Mouse (Mus musculus) heart, adult 8-10 months (tissue): ENCODE data around the gene Plekho2. TPM values are rescaled to one million over a fixed set of nuclear protein-coding genes. Genes with fewer than 3 reads are reported as not detected.

ENCODE experiments used
- DNase-seq: peaks from one replicate; pipeline ENCODE4 v3.0.0; 2022; ENCODE audit warnings: low spot score
- total RNA-seq, 4 experiments: library from RNA; stranded (reverse); gene quantifications; 2 replicates each; pipeline ENCODE4 v1.2.4; 2022

Gene Plekho2
- total RNA-seq, 4 experiments from 2014 or later, result 7.4 to 12.3 (median 10.8) TPM

DNA sequence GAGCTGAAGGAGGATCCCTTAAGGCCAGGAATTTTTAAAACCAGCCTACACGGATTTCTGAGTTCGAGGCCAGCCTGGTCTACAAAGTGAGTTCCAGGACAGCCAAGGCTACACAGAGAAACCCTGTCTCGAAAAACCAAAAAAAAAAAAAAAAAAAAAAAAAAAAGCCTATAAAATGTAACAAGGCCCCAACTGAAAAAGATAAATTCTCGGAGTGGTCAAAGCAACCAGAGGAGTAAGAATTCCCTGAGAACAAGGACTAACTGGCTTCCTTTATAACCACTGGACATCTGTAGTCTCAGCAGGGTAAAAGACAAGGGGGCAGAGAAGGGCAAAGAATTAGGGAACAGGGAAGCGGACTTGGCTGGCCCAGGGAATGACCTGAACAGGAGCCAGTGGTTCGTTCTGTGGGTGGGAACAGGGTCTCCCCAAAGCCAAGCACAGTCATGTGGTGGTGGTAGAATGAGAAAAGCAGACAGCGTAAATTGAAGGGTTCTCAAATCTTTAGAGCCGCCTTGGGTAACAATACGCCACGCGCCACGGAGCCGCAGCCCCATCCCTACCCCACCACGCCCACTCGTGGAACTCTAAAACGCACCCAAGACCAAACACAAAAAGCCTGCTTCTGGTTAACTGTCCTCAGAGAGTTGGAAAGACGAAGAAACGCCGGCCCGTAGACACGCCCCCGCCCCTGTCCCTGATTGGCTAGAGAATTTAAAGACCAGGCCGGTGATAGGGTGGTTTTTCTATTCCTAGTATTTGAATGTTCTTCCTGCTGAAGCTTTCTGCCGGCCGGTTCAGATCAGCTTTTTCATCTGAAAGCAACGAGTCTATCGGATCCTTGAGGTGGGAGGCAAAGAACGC lies 6.8 kb upstream of the Plekho2 start, which contains the start of gene Pif1:
Pif1 (plus strand) TSS at position 755 of the 864 bp plus-strand sequence.
- DNase-seq, result peak; percentile 87

DNA sequence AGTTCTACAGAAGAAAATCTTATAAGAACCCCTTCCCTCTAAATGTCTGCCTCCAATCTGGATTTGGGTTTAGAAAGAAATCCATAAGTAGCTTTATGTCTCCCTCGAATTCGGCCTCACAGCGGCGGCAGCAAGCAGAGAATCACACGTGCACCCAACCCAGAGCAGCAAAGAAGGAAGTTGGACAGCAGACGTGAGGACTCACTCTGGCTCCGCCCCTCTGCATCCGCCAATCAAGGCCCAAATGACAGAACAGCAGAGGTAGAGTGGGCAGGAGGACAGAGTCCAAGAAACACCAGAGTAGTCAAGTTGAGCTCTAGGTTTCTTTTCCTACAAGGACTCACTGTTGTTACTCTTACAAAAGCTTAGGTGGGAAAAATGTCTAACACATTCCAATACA lies 3.2 kb upstream of the Plekho2 start:
- DNase-seq, result no peak

GRCm38 (mm10) chr9:65580401-65581256 lies 789 bp upstream of the Plekho2 start:
- DNase-seq, result peak; percentile 91

DNA sequence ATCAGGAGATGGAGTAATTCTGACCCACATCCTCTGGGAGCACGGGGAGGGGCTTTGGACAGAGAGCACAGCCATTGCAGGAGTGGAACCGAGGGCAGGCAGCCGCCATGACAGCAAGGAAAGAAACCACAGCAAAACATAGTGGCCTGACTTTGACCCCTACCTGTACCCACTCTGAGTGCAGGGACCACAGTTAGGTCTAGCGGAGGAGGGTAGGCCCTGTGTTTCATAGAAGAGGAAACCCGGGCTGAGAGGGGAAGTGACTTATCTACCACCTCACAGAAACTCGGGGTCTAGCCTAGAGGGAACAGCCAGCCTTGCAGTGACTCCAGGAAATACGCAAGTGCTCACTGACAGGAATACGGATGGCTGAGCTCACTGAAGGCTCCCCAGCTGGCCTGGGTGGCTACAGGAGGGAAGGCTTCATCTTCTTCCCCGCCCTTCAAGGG lies 1.0 kb downstream of the Plekho2 start:
- peak; percentile 78 for DNase-seq

GRCm38 (mm10) chr9:65577511-65578196 lies 2.2 kb downstream of the Plekho2 start:
- DNase-seq, result no peak

DNA sequence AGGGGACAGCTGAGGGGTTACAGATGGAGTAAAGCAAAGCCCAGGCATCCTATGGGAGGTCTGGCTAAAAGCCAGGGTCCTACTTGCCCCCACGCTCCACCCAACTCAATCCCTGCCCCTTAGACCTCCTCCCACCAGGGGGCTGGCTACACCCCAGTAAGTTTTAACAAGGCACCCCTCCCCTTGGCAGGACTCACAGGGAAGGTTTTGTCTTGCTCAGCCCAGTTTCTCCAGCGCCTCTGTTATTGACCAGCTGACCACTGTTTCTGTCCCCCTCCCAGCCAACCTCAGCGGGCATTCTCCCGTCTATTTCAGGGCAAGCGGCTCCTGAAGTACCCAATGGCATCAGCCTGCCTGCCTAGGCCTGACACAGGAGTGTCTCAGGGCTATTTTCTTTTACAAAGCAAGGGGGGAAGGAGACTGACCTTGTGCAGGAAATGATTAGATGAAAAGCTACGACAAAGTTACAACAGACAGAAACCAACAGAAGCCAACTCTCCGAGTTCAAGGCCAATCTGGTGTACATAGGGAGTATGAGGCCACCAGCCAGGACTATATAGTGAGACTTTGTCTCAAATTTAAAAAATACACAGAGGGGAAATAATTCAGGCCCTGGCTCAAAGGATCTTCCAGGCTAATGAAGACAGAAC lies 2.9 kb downstream of the Plekho2 start:
- DNase-seq, result peak; percentile 58

DNA sequence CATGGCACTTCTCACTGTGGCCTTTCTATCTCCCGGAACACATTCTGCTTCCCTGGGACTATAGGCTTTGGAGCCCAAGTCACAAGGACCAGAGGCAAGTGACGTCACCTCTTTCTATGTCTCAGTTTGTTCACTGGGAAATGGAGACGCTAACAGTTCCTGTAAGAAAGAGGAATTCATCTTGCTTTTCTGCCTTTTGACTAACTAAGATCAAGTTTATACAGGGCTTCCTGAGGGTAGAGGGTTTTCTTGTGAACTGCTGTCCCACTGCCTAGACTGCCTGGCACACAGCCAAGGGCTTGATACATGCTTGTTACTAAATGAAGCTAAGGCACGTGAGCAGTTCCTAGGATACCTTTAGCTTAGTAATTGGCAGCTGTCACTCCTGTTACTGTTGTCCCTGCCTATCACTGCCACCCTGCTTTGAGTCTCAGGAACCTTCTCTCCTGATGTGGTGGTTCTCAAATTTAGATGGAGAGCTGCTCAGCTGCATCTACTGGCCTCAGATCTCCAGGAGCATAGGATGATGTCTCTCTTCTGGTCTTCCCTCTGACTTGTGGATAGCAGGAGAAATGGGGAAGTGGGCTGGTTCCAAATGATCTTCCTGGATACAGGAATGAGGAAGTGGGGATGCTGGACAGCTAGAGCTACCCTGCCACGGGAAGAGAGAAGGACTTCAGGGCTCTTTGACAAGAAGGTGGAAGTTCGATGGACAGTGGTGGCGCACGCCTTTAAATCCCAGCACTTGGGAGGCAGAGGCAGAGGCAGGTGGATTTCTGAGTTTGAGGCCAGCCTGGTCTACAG lies 4.2 kb downstream of the Plekho2 start:
- no peak for DNase-seq

GRCm38 (mm10) chr9:65574513-65575392 lies 5.1 kb downstream of the Plekho2 start:
- DNase-seq, result no peak

GRCm38 (mm10) chr9:65572837-65573236 lies 7.0 kb downstream of the Plekho2 start:
- no peak for DNase-seq

GRCm38 (mm10) chr9:65569491-65569971 lies 10.3 kb downstream of the Plekho2 start:
- DNase-seq, result peak; percentile 69

- no peak for DNase-seq
Observed at GRCm38 (mm10) chr9:65568787-65569186, 11.1 kb downstream of the Plekho2 start.

DNA sequence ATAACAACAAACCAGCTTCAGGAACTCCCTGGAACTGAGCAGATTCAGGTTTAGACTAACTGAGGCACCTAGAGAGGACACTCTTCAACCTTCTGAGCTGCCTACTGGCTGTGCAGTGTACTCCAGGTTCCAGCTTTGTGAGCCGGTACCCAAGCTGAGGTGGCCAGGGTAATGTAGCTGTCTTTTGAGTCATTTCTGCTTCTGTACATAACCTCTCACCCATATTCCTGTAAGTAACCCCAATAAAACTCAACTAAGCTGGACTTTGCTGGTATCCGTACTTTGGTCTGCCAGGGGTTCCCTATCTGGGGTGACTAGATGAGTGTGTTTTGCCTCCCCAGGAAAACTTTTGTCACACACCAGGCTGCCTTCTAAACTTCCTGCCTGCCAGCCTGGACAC lies 15.1 kb downstream of the Plekho2 start:
- no peak for DNase-seq

DNA sequence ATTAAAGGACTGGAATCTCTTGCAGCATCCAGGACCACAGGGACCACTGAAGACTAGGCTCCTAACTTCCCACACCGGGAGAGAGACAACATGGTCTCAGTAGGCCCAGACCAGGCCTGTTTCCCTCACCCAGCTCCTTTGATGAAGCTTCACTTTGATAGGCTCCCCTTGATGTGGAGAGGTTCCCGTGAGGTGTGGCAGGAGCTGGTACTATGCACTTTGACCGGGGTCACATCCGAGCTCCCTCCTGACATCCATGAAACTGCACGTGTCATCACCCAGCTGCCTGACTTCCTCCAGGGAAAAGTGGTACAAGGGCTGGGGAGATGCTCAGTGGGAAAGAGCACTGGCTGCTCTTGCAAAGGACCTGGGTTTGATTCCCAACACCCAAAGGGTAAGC lies 16.8 kb downstream of the Plekho2 start:
- DNase-seq, result no peak

GRCm38 (mm10) chr9:65562081-65562506 lies 17.7 kb downstream of the Plekho2 start:
- DNase-seq, result peak; percentile 79

DNA sequence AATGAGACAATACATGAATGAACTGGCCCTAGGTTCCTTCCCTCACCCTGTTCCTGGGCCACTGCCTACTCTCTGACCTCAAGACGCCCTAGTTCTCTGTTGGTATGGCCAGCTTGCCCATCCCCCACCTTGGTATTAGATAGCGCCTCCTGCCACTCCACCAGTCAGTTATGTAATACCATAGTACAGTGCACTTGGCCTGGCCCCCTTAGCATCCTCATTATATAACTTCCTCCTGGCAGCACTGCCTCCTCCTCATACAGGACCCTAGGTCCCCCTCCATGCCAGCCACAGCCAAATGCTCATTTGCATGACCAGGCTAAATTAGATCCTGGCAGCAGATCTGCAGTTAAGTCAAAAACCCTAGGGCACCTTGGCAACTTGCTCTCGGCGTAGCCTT lies 18.8 kb downstream of the Plekho2 start:
- DNase-seq, result no peak

DNA sequence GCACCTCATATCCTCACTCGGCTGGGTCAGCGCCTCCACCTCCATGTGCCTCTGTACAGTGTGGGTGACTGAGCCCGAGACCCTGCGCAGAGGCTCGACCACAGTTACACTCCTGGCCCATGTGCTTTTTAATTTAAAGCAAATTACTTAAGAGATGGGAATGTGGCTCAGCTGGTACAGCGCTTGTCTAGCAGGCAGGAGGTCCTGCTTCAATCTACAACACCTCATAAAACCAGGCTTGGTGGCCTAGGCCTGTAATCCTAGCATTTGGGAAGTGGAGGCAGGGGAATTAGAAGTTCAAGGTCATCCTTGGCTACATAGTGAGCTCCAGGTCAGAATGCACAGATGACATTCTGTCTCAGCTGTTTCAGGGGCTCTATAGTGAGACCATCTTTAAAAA lies 21.0 kb downstream of the Plekho2 start:
- no peak for DNase-seq

DNA sequence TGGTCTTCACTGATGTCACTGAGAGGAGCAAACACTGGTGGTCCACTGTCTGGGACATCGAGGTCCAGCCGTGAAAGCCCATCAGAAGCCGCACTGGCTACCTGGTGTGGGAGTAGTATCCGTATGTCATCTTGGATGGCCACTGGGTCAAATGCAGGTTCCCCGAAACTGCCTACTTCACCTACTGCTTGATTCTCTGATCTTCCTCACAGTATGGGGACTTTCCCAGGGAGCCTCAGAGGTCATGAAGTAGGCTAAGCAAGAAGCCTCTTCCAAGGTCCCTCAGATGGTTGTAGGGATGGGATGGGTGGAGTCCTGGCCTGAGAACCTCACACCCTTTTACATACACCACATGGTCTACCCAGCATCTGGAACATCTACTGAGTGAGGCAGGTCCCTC lies 22.9 kb downstream of the Plekho2 start:
- DNase-seq, result no peak

- no peak for DNase-seq
Observed at GRCm38 (mm10) chr9:65556349-65556748, 23.5 kb downstream of the Plekho2 start.

GRCm38 (mm10) chr9:65555621-65556020 lies 24.2 kb downstream of the Plekho2 start:
- no peak for DNase-seq
